Mouse (Mus musculus): ENCODE measurements around the gene Pnmt.

GRCm38 (mm10) chr11:98339679-98340287 lies 46.5 kb upstream of the Pnmt start:
- TF ChIP-seq POLR2A (IDR thresholded peaks at IDR 0.05; ENCODE audit: borderline replicate concordance, low read depth, low read length) (no peak), CTCF (IDR thresholded peaks at IDR 0.05; ENCODE audit: low read depth, low read length) (no peak)

Measured in bone marrow macrophage, adult 2 months (primary cell).